Mouse (Mus musculus) liver, adult 2 months (tissue): Measurements from ENCODE around the gene Emc8. TPM values are rescaled to one million over a fixed set of nuclear protein-coding genes. Genes with fewer than 3 reads are reported as not detected.

Experiments used
- DNase-seq: peaks from one replicate; pipeline ENCODE4 v3.0.0-alpha.2; 2011; ENCODE audit warnings: low read depth, low spot score; ENCODE audit errors: extremely low read depth
- H3K27ac ChIP-seq: fragments of 200-500 bp; replicated peaks from 2 replicates; pipeline ENCODE4 v1.5.1; 2012; ENCODE audit warnings: low read depth, mild to moderate bottlenecking, control low read depth, inconsistent platforms, low read length; ENCODE audit not compliant: insufficient read depth
- H3K27me3 ChIP-seq: fragments of 200-500 bp; 2 replicates; pipeline ENCODE4 v1.6.1; 2012; ENCODE audit warnings: mild to moderate bottlenecking, moderate library complexity, low read length, inconsistent platforms; ENCODE audit not compliant: control insufficient read depth, insufficient read depth
- H3K36me3 ChIP-seq: fragments of 200-500 bp; 2 replicates; pipeline ENCODE4 v1.6.1; 2012; ENCODE audit warnings: low read length, inconsistent platforms; ENCODE audit not compliant: control insufficient read depth, insufficient read depth
- H3K4me1 ChIP-seq: fragments of 200-500 bp; 2 replicates; pipeline ENCODE4 v1.6.1; 2011; ENCODE audit warnings: low read length; ENCODE audit not compliant: control insufficient read depth, insufficient read depth
- H3K4me3 ChIP-seq: fragments of 200-500 bp; 2 replicates; pipeline ENCODE4 v1.5.1; 2011; ENCODE audit warnings: low read depth, mild to moderate bottlenecking, control low read depth, low read length, moderate library complexity; ENCODE audit not compliant: insufficient read depth
- H3K79me2 ChIP-seq: fragments of 200-500 bp; 2 replicates; pipeline ENCODE4 v1.6.1; 2012; ENCODE audit warnings: inconsistent platforms, mild to moderate bottlenecking, low read length, moderate library complexity; ENCODE audit not compliant: control insufficient read depth, insufficient read depth
- H3K9ac ChIP-seq: fragments of 200-500 bp; 2 replicates; pipeline ENCODE4 v1.6.1; 2012; ENCODE audit warnings: low read depth, mild to moderate bottlenecking, control low read depth, inconsistent platforms, low read length
- CTCF ChIP-seq: fragments of 200-500 bp; IDR thresholded peaks from 2 replicates; pipeline ENCODE4 v1.5.1; 2011; ENCODE audit warnings: low read depth, low read length, control low read depth
- POLR2A ChIP-seq: fragments of 200-500 bp; IDR thresholded peaks from 2 replicates; pipeline ENCODE4 v1.6.1; 2011; ENCODE audit warnings: low read length, control low read depth; ENCODE audit not compliant: insufficient read depth; ENCODE audit errors: extremely low read depth
- WGBS: fragments of 180-500 bp; shearing (Covaris S2); methylation state at CpG from one replicate; pipeline ENCODE4 v1.1.7; 2018; 5-methylcytosine and 5-hydroxymethylcytosine counted together
- polyA plus RNA-seq: library from polyadenylated mRNA; depleted of rRNA; stranded (reverse); fragments of >200 nt; gene quantifications from 2 replicates; pipeline ENCODE4 v1.2.3, GENCODE M21; 2012
- total RNA-seq: library from RNA; depleted of rRNA; stranded (reverse); fragments of >200 nt; gene quantifications from 2 replicates; pipeline ENCODE4 v1.2.3, GENCODE M21; 2014

The Emc8 gene
- total and polyA plus RNA-seq, 2 experiments = 6.7 to 47.8 TPM

- H3K27me3 ChIP-seq = no peaks in the 10 kb centered on the region
- no peak overlapping the region for H3K9ac ChIP-seq
- peak; percentile 53 for DNase-seq
- TF ChIP-seq CTCF = no peak
- TF ChIP-seq POLR2A = no peak
- no peak overlapping the region for H3K4me3 ChIP-seq
- H3K36me3 ChIP-seq = peaks cover 4% of the 10 kb centered on the region; the same call in 1 of the 2 replicates
- no peak overlapping the region for H3K27ac ChIP-seq
- peaks cover 35% of the 10 kb centered on the region for H3K79me2 ChIP-seq
- 50% methylated on average over 3 of the region's 3 CpGs for WGBS
- peaks cover 20% of the 10 kb centered on the region for H3K4me1 ChIP-seq
Measured at GRCm38 (mm10) chr8:120665726-120666455, 2.5 kb downstream of the Emc8 start.

DNA sequence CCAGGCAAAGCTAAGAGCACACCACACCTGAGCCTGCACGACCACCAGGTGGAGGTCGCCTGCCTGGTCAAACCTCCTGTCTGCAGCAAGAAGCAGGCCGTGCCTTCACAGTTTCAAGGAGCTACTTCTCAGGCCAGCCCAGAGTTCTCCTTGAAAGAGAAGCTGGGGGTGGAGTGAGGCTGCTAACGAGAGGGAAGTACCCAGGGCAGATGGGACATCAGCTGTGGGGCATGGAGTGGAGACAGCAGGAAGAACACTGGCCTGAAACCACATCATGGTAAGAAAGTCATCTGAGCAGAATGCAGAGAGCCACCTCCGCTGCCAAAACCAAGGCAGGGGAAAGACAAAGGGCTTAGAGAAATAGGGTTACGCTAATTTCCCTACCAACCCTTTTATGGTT, 3.8 kb downstream of the Emc8 start:
- H3K4me3 ChIP-seq = no peak overlapping the region
- no peaks in the 10 kb centered on the region for H3K36me3 ChIP-seq
- peaks cover 20% of the 10 kb centered on the region for H3K4me1 ChIP-seq
- H3K27me3 ChIP-seq = no peaks in the 10 kb centered on the region
- no peak overlapping the region for H3K9ac ChIP-seq
- no peak overlapping the region for H3K27ac ChIP-seq
- WGBS = 88% methylated on average over 6 of the region's 6 CpGs
- TF ChIP-seq CTCF (no peak), POLR2A (no peak)
- peaks cover 38% of the 10 kb centered on the region for H3K79me2 ChIP-seq
- peak; percentile 16 for DNase-seq

GRCm38 (mm10) chr8:120657415-120657814, 11.0 kb downstream of the Emc8 start:
- Histone ChIP-seq H3K79me2 (peaks cover 6% of the 10 kb centered on the region; the same call in 1 of the 2 replicates), H3K27me3 (no peaks in the 10 kb centered on the region), H3K27ac (no peak overlapping the region), H3K36me3 (peaks cover 10% of the 10 kb centered on the region), H3K4me1 (no peaks in the 10 kb centered on the region), H3K4me3 (no peak overlapping the region), H3K9ac (no peak overlapping the region)
- TF ChIP-seq POLR2A = no peak
- TF ChIP-seq CTCF = no peak
- no peak for DNase-seq
- WGBS = 95% methylated on average over 8 of the region's 8 CpGs

- H3K36me3 ChIP-seq = peaks cover 10% of the 10 kb centered on the region
- 93% methylated on average over 7 of the region's 7 CpGs for WGBS
- no peaks in the 10 kb centered on the region for H3K27me3 ChIP-seq
- TF ChIP-seq CTCF (no peak), POLR2A (no peak)
- no peak for DNase-seq
- H3K4me1 ChIP-seq = no peaks in the 10 kb centered on the region
- H3K27ac ChIP-seq = no peak overlapping the region
- H3K4me3 ChIP-seq = no peak overlapping the region
- H3K9ac ChIP-seq = no peak overlapping the region
- peaks cover 3% of the 10 kb centered on the region; the same call in 1 of the 2 replicates for H3K79me2 ChIP-seq
Measured at GRCm38 (mm10) chr8:120656322-120657052, 11.9 kb downstream of the Emc8 start.

DNA sequence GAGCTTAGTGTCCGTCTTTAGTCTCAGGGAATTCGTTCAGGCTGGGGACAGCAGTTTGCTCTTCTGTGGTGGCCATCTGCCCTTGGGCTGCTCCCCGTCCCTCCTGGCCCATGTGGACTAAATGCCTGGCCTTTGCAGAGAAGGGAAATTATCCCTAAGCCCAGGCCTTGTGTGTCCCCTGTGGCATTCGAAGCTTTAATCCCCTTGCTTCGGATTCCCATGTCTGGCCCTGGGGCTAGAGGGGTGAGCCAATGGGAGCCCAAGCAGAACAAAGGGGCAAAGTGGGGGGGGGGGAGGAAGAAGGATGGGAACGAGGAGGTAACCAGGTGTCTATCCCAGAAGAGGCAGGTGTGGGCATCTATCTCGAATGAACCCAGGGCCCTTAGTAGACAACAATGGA, 20.8 kb downstream of the Emc8 start, which contains the start of gene 1190005I06Rik:
Gene 1190005I06Rik (minus strand): TSS at position 101 of the 400 bp plus-strand sequence.
- Histone ChIP-seq H3K9ac (no peak within 1 kb of the TSS), H3K4me1 (peaks cover 3% of the 10 kb centered on the region; the same call in 1 of the 2 replicates), H3K4me3 (no peak within 1 kb of the TSS), H3K27ac (no peak within 1 kb of the TSS), H3K79me2 (no peaks in the 10 kb centered on the region), H3K27me3 (no peaks in the 10 kb centered on the region), H3K36me3 (no peaks in the 10 kb centered on the region)
- WGBS = 86% methylated on average over 7 of the region's 7 CpGs
- TF ChIP-seq CTCF = no peak
- TF ChIP-seq POLR2A = no peak
- DNase-seq = no peak
